Mouse (Mus musculus) heart, postnatal 0 days (tissue): ENCODE data around the gene Myadm.

Source experiments
- CTCF ChIP-seq: IDR thresholded peaks from 2 replicates; pipeline ENCODE4 v1.5.1; 2016; ENCODE audit warnings: antibody characterized with exemption, control low read depth, low read depth
- EP300 ChIP-seq: IDR thresholded peaks from 2 replicates; pipeline ENCODE4 v1.6.1; 2016; ENCODE audit warnings: antibody characterized with exemption, low read depth

- no peak for TF ChIP-seq CTCF
- no peak for TF ChIP-seq EP300
These were observed 56.4 kb downstream of the Myadm start for GRCm38 (mm10) chr7:3345301-3345700.
